Mouse (Mus musculus): ENCODE measurements at regions not wholly inside any gene's neighbourhood (a gene's known extent, or its start where the extent isn't known, plus 50 kb on each side); places are given as distances from the start of the nearest gene placed in this dataset.
A peak's percentile ranks its signal among the peaks of the same experiment; 100 is the strongest.

DNA sequence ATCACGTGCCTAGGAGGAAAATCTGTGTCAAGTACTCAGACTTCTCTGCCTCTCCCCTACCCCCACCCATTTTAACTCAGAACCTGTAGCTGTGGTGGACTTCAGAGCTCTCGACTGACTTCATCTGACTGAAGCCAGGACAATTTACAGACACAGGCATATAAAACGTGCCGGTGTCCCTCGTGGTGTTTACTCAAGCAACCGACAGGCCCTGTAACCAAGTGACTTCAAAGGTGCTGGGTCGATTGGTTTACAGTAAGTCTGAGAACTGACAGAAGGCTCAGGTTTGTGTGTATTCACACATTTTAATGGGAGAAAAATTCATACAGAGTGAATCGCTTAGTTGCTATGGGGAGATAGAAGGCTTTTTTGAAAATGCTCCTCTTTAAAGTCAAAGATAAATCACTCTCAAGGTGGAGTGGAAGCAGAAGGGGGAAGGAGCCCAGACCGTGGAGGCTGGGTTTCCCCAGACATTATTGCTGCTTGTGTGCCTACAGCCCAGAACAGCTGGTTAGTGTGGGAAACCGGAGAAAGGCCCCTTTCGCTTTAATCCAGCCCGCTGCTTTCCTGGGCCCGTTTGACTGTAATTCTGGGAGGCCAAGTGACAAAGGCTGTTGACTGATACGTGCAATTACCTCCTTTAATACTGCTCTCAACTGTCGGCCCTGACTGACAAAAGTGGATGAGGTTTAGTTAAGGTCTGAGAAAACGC lies 218.6 kb downstream of the Sox2 start:
- peak; percentile 7 for DNase-seq

- DNase-seq, result no peak
Observed at GRCm38 (mm10) chr3:34869911-34870310, 219.7 kb downstream of the Sox2 start.

DNA sequence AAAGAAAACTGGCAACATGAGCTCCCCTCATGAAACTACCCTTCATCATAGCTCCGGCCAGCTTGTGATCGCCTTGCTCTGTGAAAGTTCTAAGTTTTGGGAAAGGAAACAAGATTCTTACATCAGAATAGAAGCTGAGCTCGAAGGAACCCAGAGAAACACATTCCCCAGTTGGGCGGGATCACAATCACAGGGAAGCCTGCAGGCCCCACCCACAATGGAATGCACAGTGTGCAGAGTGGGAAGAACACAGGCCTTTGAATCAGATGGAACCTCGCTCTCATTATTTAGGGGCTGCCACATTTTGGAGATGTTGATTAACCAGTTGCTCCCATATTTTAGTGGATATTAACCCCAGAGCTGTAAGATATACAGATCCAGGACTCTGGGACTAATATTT lies 234.9 kb downstream of the Sox2 start:
- DNase-seq, result no peak

- DNase-seq, result no peak
Observed at GRCm38 (mm10) chr3:34893381-34893780, 243.2 kb downstream of the Sox2 start.

DNA sequence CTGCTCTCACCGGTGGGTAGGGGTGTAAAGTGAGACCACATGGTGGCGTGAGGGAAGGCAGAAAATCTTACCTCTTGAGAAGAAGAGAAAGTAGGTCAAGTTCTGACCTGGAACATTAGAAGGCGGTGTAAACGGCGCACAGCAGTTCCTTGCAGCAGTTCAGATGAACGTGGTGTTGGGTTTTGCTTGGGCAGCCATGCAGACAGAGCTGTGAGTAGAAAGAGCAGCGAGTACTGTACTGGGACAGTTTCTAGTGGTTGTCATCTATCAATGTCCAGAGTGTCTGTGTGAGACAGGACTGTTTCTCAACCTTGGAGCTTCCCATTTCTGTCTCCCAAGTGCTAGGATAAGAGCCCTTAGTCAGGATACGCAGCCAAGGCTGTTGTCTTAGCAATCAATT lies 252.9 kb downstream of the Sox2 start:
- DNase-seq, result no peak

GRCm38 (mm10) chr3:34908489-34908888 lies 258.3 kb downstream of the Sox2 start:
- DNase-seq, result no peak

DNA sequence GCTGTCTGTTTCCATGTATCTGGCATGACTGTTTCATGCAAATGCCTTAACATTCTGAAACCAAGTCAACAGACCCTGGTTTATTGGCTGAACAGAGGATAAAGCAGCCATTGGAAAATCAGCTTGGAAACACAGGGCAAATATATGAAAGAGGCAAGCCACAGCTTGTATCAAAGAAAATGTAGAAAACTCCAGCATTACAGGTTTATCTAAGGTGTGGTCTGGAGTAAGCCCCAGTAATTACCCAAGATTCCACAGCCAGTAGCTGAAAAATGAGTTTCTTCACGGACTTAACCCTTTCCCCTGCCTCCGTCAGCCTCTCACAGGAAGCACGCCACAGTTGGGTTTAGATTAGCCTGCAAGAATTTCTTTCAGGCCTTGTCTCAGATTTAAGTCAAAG lies 259.1 kb downstream of the Sox2 start:
- no peak for DNase-seq

DNA sequence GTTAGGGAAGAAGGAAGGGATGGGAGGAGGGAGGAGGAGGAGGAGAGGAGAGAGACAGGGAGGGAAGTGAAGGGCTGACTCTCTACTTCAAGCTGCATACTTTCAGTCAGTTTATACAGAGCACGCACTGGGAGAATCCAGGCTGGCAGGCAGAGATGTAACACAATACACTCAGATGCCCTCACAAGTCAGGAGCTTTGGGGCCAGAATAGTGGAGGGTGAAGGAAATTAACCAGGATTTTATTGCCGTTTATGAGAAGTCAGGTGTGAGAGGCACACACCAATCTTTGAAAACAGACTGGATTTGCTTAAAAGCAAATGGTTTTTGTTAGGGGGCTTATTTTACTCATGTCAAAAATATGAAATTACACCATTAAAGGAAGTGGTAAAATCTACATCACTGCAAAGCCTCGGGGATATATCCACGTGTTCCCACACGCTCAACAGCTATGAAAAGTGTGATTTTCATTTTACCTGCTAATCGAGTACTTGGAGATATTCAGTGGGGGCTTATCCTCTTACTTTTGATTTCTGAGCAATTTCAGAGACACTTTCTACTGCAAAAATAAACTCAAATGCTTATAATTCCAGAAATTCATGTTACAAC lies 268.2 kb downstream of the Sox2 start:
- DNase-seq, result no peak

- DNase-seq, result no peak
Observed at GRCm38 (mm10) chr3:34920497-34920896, 270.3 kb downstream of the Sox2 start.

GRCm38 (mm10) chr3:34949867-34950266 lies 299.7 kb downstream of the Sox2 start:
- DNase-seq, result no peak

DNA sequence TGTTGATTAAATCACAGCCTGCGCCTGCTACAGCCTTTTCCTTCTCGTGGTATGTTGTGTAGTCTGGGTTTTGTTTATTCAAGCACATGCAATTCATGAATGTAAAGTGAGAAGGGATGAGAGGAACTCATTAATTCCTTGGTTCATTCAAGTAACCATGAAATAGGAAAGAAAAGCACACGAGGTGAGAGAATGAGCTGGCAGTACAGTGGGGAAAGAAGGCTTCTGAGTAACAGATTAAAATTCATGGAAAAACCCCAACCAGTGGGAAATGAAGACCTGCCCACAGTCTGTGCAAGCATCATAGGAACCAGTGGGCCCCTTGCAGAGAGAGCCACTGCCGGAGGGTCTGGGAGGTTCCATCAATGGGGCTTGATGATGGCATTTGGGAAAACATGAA lies 306.0 kb downstream of the Sox2 start:
- no peak for DNase-seq

DNA sequence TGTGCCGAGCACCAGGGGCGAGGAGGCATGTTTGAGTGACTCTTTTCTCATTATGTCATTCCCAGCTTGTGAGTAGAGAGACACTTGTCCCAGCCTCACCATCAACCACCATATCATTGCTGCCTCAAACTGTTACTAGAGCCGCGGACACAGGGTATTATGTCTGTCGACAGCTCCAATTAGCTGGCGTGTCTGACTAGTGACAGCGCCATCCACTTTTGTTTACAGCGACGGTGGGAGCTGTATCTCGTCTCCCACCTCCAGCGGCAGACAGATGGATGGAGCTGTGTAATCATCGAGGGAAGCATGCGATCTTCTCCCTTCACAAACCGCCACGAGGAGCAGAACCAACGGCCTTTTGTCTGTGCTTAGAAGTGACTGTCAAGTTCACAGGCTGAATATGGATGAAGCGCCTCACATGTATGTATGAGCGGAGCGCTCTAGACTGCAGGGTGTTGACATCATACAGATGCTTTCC lies 308.9 kb downstream of the Sox2 start:
- DNase-seq, result no peak

- no peak for DNase-seq
Observed at GRCm38 (mm10) chr3:34966442-34966841, 316.2 kb downstream of the Sox2 start.

DNA sequence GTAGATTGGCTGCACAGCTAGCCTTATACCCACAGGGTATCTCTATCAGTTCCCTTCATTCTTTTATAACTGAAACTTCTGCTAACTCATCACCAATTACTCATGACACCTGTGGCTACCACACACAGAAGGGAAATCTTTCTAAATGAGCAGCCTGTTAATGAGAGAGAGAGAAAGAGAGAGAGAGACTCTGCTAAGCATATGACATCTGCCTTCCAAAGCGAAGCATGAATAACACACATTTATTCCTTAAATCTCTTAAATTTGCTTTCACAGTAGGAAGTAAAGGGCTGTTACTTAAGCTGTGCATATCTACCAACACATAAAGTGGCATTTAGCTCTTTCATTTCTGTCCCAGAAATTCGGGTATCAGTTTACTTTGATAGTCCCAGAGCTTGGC lies 317.7 kb downstream of the Sox2 start:
- no peak for DNase-seq

- DNase-seq, result no peak
Observed at GRCm38 (mm10) chr3:34971536-34971935, 321.3 kb downstream of the Sox2 start.

DNA sequence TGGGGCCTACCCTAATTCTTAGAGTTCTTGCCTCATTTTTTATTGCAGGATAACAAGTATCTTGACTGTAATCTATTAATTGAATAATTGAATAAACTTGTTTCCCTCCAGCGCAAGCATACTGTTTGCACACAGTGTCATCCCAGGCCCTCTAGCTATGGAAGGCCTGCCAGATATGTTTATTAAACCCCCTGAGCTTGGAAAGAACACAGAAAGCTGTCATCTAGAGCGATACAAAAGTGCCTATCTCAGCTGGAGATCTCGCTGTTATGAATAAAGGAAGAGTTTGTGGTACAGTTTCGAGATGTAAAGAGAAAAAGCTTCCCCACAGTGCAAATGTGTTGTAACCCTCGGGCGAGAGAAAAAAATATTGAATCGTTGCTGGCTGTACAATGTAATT lies 324.2 kb downstream of the Sox2 start:
- DNase-seq, result no peak

Small RNA genes in the stretch of these regions (microRNA-seq; reads per million reads assigned to microRNA genes)
- 0 reads per million in 2 experiments for gene Mir6378

All from adrenal gland, postnatal 14 days (tissue).